Mouse (Mus musculus) liver, embryonic 14.5 days (tissue): ENCODE results near the gene Clnk.

Experiments used
- CTCF ChIP-seq: IDR thresholded peaks from 2 replicates; pipeline ENCODE4 v1.5.1; 2016; ENCODE audit warnings: antibody characterized with exemption, low read depth, control low read depth
- EP300 ChIP-seq: IDR thresholded peaks from 2 replicates; pipeline ENCODE4 v1.6.1; 2016; ENCODE audit warnings: antibody characterized with exemption, low read depth

GRCm38 (mm10) chr5:38791116-38791515 is 85.5 kb downstream of the Clnk start:
- TF ChIP-seq CTCF (no peak), EP300 (no peak)
